Mouse (Mus musculus): Measurements from ENCODE around the gene Utrn. TPM values are rescaled to one million over a fixed set of nuclear protein-coding genes. Genes with fewer than 3 reads are reported as not detected.

Gene Utrn
- polyA plus RNA-seq, 1 experiment = 29.9 TPM

- DNase-seq (ENCODE audit: extremely low spot score in 1 of 2, low spot score in 1 of 2) = no peak
Observed at GRCm38 (mm10) chr10:12874577-12875277, 5.6 kb upstream of the Utrn start.

GRCm38 (mm10) chr10:12869846-12870245 is 681 bp upstream of the Utrn start:
- no peak for DNase-seq (ENCODE audit: extremely low spot score in 1 of 2, low spot score in 1 of 2)

- DNase-seq (ENCODE audit: extremely low spot score in 1 of 2, low spot score in 1 of 2) = no peak
Observed at GRCm38 (mm10) chr10:12868189-12869028, 756 bp downstream of the Utrn start.

- DNase-seq (ENCODE audit: extremely low spot score in 1 of 2, low spot score in 1 of 2) = no peak
Observed at GRCm38 (mm10) chr10:12867733-12868188, 1.4 kb downstream of the Utrn start.

GRCm38 (mm10) chr10:12866971-12867732 is 2.0 kb downstream of the Utrn start:
- DNase-seq (ENCODE audit: extremely low spot score in 1 of 2, low spot score in 1 of 2) = no peak

GRCm38 (mm10) chr10:12865201-12865600 is 4.0 kb downstream of the Utrn start:
- no peak for DNase-seq (ENCODE audit: extremely low spot score in 1 of 2, low spot score in 1 of 2)

DNA sequence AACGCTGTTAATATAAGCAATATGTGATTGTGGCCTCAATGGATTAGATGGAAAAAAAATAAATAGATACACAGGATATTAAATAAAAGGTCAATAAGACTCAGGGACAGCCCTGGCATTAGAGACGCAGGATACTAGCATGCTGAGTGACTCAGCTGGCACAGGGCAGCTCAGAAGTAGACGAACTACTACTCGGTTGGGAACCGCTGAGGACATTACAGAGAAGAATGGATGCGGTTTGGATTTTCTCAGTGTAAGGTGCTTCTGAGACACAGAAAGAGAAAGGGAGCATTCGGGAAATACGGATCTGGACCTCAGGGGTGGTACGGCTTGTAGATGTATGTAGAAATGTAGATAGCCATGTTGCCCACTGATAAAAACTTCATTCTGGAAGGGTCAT is 5.6 kb downstream of the Utrn start:
- DNase-seq (ENCODE audit: extremely low spot score in 1 of 2, low spot score in 1 of 2) = no peak

DNA sequence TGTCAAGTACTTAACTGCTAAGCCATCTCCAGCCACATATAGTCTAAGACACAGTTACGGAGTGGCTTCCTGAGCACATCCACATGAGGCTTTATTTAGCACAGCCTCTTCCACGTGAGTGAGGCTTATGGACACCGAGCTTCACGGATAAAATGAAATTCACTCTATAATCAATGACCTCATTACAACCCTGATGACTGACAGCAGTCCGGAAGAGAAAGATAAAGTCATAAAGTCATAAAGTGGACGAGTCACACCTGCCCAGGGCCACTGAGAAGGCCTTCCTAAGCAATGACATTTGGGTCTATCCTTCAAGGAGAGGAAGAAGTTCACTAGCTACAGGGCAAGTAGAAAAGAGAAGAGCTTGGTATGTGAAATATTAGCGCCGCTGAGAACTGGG is 7.1 kb downstream of the Utrn start:
- DNase-seq (ENCODE audit: extremely low spot score in 1 of 2, low spot score in 1 of 2) = no peak

DNA sequence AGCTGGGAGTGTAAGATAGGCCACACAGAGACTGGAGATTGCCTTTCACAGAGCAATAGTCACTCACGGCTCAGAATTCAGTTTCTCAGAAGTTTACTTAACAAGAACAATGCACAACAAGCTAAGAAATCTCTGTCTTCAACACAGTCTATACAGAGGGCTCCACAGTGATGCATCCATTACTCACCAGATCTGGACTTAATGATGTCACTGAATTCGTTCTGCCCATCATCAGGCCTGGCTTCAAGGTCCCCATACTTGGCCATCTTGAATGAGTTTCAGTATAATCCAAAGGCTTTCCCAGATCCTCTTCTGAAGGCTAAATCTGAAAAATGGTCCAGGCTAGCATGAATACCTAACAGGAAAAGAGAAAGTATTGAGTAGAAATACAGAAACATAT is 7.8 kb downstream of the Utrn start:
- no peak for DNase-seq (ENCODE audit: extremely low spot score in 1 of 2, low spot score in 1 of 2)

- peak in 1 of 2 experiments; percentile 66 for DNase-seq (ENCODE audit: extremely low spot score in 1 of 2, low spot score in 1 of 2)
Observed at GRCm38 (mm10) chr10:12860765-12861164, 8.4 kb downstream of the Utrn start.

- DNase-seq (ENCODE audit: extremely low spot score in 1 of 2, low spot score in 1 of 2) = no peak
Observed at GRCm38 (mm10) chr10:12860331-12860730, 8.8 kb downstream of the Utrn start.

GRCm38 (mm10) chr10:12858017-12858416 is 11.1 kb downstream of the Utrn start:
- no peak for DNase-seq (ENCODE audit: extremely low spot score in 1 of 2, low spot score in 1 of 2)

DNA sequence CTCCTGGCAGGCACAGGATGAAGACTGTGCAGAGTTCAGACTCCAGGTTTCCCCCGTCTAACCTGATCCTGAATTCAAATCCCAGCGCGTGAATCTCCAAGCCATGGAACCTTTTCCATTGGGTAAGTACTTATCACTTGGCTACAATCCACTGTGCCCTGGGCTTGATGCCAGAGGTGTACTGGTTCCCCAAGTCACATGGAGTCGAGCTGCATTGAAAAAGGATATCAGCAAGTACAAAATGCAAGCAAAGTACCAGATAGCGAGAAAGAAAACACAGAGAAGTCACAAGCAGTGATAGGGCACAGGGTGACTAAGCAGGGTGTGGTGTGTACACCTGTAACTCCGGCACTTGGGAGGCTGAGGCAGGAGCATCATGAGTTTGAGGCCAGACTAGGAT is 14.9 kb downstream of the Utrn start:
- DNase-seq (ENCODE audit: extremely low spot score in 1 of 2, low spot score in 1 of 2) = no peak

DNA sequence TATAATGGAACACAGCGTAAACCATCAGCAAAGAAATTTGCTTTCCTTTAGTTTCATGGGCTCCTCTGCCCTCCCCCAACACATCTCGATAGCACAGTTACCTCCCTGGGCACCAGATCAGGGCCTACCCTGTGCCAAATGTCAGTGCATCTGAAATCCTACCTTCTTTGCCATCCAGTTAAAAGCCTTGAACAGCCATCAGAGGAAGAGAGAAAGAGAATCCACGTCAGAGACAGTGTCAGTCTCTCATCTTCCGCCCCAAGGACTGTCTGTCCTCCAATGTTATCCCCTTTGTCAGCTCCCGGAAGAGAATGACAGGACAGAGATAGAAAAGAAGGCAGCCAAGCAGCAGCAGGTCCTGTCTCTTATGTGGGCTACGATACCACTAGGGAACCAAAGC is 15.4 kb downstream of the Utrn start:
- DNase-seq (ENCODE audit: extremely low spot score in 1 of 2, low spot score in 1 of 2) = no peak

DNA sequence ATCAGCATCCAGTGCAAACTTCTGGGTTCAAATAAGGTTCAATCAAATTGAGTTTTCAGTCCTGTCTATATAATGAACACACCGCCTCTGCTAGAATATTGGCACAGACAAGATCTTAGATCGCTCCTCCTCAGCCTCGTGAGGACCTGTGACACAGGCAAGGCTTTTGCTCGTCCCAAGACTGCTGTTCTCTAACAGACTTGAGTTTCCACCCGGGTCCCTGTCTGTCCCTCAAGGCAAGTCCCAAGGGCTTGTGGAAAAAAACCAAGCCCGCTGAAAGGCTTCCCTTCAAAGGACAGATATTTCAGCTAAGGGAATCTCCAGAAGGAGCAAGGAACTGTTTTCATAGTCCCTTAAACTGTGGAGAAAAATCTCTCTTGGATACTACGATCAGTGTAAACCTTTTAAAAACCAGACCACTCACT is 16.0 kb downstream of the Utrn start:
- DNase-seq (ENCODE audit: extremely low spot score in 1 of 2, low spot score in 1 of 2) = no peak

DNA sequence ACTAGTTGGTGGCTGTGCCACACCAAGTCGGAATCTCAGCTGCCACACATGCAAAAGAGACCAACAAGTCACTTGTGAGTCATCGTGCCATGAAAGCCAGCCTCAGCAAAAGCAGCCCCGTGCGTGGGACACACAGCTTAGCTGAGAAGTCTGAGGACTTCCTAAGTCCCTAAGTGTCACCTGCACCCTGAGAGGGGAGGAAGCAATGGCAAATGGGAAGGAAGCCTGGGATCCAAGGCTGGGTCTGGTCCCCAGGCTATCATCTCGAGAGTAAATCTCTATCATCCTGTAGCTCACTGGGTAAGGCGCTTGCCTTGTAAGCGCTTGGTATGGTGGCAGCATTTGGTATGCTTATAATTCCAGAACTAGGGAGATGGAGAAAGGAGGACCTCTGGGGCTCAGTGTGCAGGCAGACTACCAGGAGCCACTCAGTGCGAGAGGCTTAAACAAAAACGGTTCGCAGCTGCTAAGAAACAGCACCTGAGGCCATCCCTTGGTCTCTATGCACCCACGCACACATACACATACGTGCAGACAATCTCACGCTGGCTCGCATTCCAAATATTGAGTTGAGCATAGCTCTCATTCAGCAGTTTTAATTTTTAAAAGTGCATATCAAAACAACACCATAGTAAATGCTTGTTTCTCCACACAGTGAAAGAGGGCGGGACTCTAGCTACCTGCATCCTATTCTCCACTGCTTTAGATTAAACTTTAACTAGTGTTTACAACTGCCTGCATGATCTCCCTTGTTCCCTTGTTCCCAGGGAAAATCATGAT is 16.6 kb downstream of the Utrn start:
- no peak for DNase-seq (ENCODE audit: extremely low spot score in 1 of 2, low spot score in 1 of 2)

DNA sequence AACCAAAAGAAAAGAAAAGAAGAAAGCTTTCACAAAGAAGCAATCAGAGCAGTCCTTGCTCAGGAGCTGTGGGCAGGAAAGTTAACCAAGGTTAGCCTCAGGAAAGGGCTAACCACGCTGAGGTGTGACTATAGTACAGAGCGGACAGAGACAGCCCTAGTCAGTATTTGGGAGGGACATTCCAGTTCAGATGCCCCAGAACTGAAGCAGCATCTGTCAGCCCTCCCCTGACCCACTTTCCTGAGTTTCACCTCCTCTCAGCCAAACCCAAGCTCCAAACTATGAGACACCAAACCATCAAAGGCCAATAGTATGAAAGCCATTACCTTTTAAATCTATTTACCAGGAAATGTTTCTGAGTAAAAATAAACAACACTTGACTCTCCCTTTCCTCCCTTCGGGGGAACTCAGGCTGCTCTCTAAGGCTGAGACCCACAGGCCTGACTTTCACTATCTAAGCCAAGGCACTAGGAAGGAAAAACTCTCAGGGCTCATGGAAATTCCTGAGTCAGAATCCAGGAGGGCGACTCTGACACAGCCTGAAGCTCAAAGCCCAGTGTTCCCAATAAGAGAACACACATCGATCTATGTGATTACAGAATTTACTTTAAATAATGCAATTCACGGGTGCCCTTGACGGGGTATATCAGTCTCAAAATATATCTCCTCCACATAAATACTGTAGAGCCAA is 18.2 kb downstream of the Utrn start:
- DNase-seq (ENCODE audit: extremely low spot score in 1 of 2, low spot score in 1 of 2) = no peak

GRCm38 (mm10) chr10:12848322-12849108 is 20.6 kb downstream of the Utrn start:
- peak in 1 of 2 experiments; percentile 32 for DNase-seq (ENCODE audit: extremely low spot score in 1 of 2, low spot score in 1 of 2)

DNA sequence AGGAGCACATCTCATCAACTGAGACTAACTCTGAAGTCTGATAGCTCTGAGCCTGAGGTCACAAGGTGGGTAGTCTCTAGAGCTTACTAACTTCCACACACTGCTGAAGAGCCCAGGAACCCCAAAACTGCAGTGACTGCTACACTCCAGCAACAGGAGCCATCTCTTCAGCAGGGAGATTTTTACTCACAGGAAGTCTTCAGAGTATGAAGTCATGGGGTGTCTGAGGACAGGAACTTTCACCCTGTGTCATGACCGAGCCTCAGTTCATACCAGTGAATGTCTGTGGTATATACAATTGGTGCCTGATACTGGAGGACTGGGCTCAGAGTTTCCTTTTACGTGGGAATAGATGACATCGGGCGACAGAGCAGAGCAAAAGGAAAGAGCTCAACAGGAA is 26.6 kb downstream of the Utrn start:
- no peak for DNase-seq (ENCODE audit: extremely low spot score in 1 of 2, low spot score in 1 of 2)

All from frontal cortex, adult 2 months (tissue).